8 mouse cellular contexts compared by ENCODE assay signal in the genomic region with DNA sequence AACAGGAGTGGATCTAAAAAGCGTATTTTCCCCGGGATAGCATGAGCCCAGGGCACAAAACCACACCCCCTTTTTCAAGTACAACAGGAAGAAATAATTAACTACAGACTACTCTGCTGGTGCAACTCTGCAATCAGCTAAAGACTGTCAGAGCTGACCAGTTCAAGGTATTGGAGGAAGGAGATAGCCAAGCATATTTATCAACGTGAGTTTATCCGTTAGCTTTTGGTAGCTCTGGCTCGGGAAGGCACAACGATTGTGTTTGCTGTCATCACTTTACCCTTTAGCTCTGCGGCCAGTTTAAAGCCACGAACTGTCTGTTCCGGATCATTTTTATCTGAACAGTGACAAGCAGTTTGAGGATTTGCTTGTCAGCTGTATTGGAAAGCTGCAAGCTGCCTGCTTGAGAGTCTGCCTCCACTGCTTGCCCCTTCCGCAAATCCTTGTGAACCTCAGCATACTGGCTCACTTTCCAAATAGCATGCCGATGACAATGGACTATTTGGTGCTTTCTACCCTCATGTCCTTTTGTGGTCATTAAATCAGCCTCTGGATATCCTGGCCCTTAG.
A peak's percentile ranks its signal among the peaks of the same experiment; 100 is the strongest.
DNase-seq lines count a peak whose midpoint lies in the region; ATAC-seq and TF ChIP-seq lines count a peak whose summit lies in the region.
"Had no signal": no experiment of that assay in that cellular context is flagged by ENCODE, and none has a peak within 500 bp of the region (broad histone marks: within the 10 kb centered on the region; RNA-seq: fewer than 3 reads in every experiment).

No protein-coding gene starts in this region.

- no peak overlapping the region for H3K4me3 ChIP-seq in lung, embryonic 14.5 days (ENCODE audit: low read depth, low read length)
- no peak overlapping the region for H3K4me3 ChIP-seq in lung, adult 2 months (replicated peaks; ENCODE audit: extremely low read depth, low read depth, low read length)
- H3K4me3 ChIP-seq in embryonic facial prominence, embryonic 14.5 days (ENCODE audit: low read depth, low read length), result no peak overlapping the region
- H3K4me3 ChIP-seq in hindbrain, embryonic 13.5 days, result no peak overlapping the region
- H3K4me3 ChIP-seq: erythroblast, embryonic 14.5 days had no signal

- peak overlapping the region; percentile 40; the same call in 1 of the 2 replicates for H3K27ac ChIP-seq in lung, embryonic 14.5 days (ENCODE audit: low read depth)
- no peak overlapping the region for H3K27ac ChIP-seq in embryonic facial prominence, embryonic 14.5 days (replicated peaks; ENCODE audit: low read depth, low read length)
- H3K27ac ChIP-seq in hindbrain, embryonic 13.5 days, result no peak overlapping the region

- H3K4me2 ChIP-seq in lung, embryonic 14.5 days, result peak overlapping the region; percentile 40
- H3K4me2 ChIP-seq in embryonic facial prominence, embryonic 14.5 days (ENCODE audit: low read depth, low read length), result peak overlapping the region; percentile 29
- H3K4me2 ChIP-seq in hindbrain, embryonic 13.5 days, result no peak overlapping the region

- H3K9ac ChIP-seq in lung, embryonic 14.5 days, result no peak overlapping the region
- H3K9ac ChIP-seq in embryonic facial prominence, embryonic 14.5 days (ENCODE audit: low read depth, low read length), result no peak overlapping the region
- H3K9ac ChIP-seq in hindbrain, embryonic 13.5 days, result no peak overlapping the region

- 20% methylated on average over 11 of the region's 11 CpGs for WGBS in lung, embryonic 14.5 days
- WGBS in lung, adult 2 months, result 28% methylated on average over 11 of the region's 11 CpGs
- 42% methylated on average over 11 of the region's 11 CpGs for WGBS in embryonic facial prominence, embryonic 14.5 days
- WGBS in hindbrain, embryonic 13.5 days, result 83% methylated on average over 11 of the region's 11 CpGs

- H3K27me3 ChIP-seq in lung, embryonic 14.5 days (ENCODE audit: insufficient read depth, low read length), result no peaks in the 10 kb centered on the region
- H3K27me3 ChIP-seq in embryonic facial prominence, embryonic 14.5 days (replicated peaks; ENCODE audit: control insufficient read depth, insufficient read depth, low read length), result no peaks in the 10 kb centered on the region
- H3K27me3 ChIP-seq in hindbrain, embryonic 13.5 days, result no peaks in the 10 kb centered on the region

- TF ChIP-seq POLR2A in lung, adult 2 months (IDR thresholded peaks at IDR 0.05; ENCODE audit: borderline replicate concordance, extremely low read depth, low read depth, low read length), result no peak

- H3K36me3 ChIP-seq in lung, embryonic 14.5 days (ENCODE audit: insufficient read depth), result no peaks in the 10 kb centered on the region
- H3K36me3 ChIP-seq in embryonic facial prominence, embryonic 14.5 days (ENCODE audit: control insufficient read depth, insufficient read depth, low read length), result no peaks in the 10 kb centered on the region
- no peaks in the 10 kb centered on the region for H3K36me3 ChIP-seq in hindbrain, embryonic 13.5 days

- peaks cover 11% of the 10 kb centered on the region; the same call in 1 of the 2 replicates for H3K4me1 ChIP-seq in lung, embryonic 14.5 days (ENCODE audit: insufficient read depth)
- H3K4me1 ChIP-seq in lung, adult 2 months (ENCODE audit: control insufficient read depth, insufficient read depth, low read length), result peaks cover 10% of the 10 kb centered on the region
- 0 out of 2 replicates have a peak, but pooled peaks cover 7% of the 10 kb centered on the region for H3K4me1 ChIP-seq in embryonic facial prominence, embryonic 14.5 days (ENCODE audit: control insufficient read depth, insufficient read depth, low read length)
- no peaks in the 10 kb centered on the region; the same call in 1 of the 2 replicates for H3K4me1 ChIP-seq in hindbrain, embryonic 13.5 days (replicated peaks)

- peak; percentile 43 for DNase-seq in lung, embryonic 14.5 days
- DNase-seq in lung, adult 2 months, result no peak
- no peak for DNase-seq in embryonic facial prominence, embryonic 14.5 days (ENCODE audit: low spot score)
- DNase-seq in heart, postnatal 4 days, result peak; percentile 18
- DNase-seq in thymus, postnatal 14 days, result no peak

- no peak for TF ChIP-seq CTCF in lung, embryonic 14.5 days (IDR thresholded peaks at IDR 0.05; ENCODE audit: low read depth)
- TF ChIP-seq CTCF in lung, adult 2 months (IDR thresholded peaks at IDR 0.05; ENCODE audit: insufficient read depth, low read length), result no peak

- no peaks in the 10 kb centered on the region for H3K9me3 ChIP-seq in lung, embryonic 14.5 days (ENCODE audit: low read depth, low read length)
- no peaks in the 10 kb centered on the region for H3K9me3 ChIP-seq in embryonic facial prominence, embryonic 14.5 days (ENCODE audit: control insufficient read depth, low read length)
- no peaks in the 10 kb centered on the region for H3K9me3 ChIP-seq in hindbrain, embryonic 13.5 days

- peak; percentile 78 for ATAC-seq in lung, embryonic 14.5 days (ENCODE audit: insufficient read depth)
- ATAC-seq in embryonic facial prominence, embryonic 14.5 days (ENCODE audit: low read depth), result no peak
- ATAC-seq in megakaryocyte-erythroid progenitor cell, adult 5-6 weeks (replicated peaks; ENCODE audit: low FRiP score, low TSS enrichment, poor library complexity, severe bottlenecking), result peak; percentile 70
- ATAC-seq in hindbrain, embryonic 13.5 days (ENCODE audit: low FRiP score), result no peak

Comparison
In these comparisons a context has a peak if more than half of its experiments do, and no peak if none do; other contexts are left out.
1. DNase-seq: peak in lung, embryonic 14.5 days (single experiment) and heart, postnatal 4 days (single experiment); none in lung, adult 2 months (single experiment), embryonic facial prominence, embryonic 14.5 days (single experiment) and thymus, postnatal 14 days (single experiment).
2. ATAC-seq: peak in lung, embryonic 14.5 days (single experiment) and megakaryocyte-erythroid progenitor cell, adult 5-6 weeks (single experiment); none in embryonic facial prominence, embryonic 14.5 days (single experiment) and hindbrain, embryonic 13.5 days (single experiment).